Mouse (Mus musculus): ENCODE measurements at regions not wholly inside any gene's neighbourhood (a gene's known extent, or its start where the extent isn't known, plus 50 kb on each side); places are given as distances from the start of the nearest gene placed in this dataset.
A peak's percentile ranks its signal among the peaks of the same experiment; 100 is the strongest.

- no peak for DNase-seq
These were observed 56.9 kb upstream of the Ldoc1 start for GRCm38 (mm10) chrX:61652377-61652776.

- DNase-seq, result peak; percentile 12
These were observed 56.2 kb upstream of the Ldoc1 start for GRCm38 (mm10) chrX:61653077-61653476.
